Mouse (Mus musculus) myocyte (in vitro differentiated cells): Measurements from ENCODE around the gene Actl11. TPM values are rescaled to one million over a fixed set of nuclear protein-coding genes. Genes with fewer than 3 reads are reported as not detected.

Experiments
- H3K27me3 ChIP-seq: one replicate; pipeline ENCODE4 v1.6.1; 2011; ENCODE audit not compliant: control insufficient read depth, insufficient read depth, insufficient read length
- H3K36me3 ChIP-seq: one replicate; pipeline ENCODE4 v1.6.1; 2011; ENCODE audit not compliant: control insufficient read depth, insufficient read depth
- H3K4me2 ChIP-seq: one replicate; pipeline ENCODE4 v1.6.1; 2011; ENCODE audit warnings: low read depth, control low read depth
- H3K4me3 ChIP-seq: one replicate; pipeline ENCODE4 v1.5.1; 2011; ENCODE audit warnings: mild to moderate bottlenecking, control low read depth, moderate library complexity
- H3K79me2 ChIP-seq: one replicate; pipeline ENCODE4 v1.6.1; 2011; ENCODE audit not compliant: control insufficient read depth, insufficient read depth
- H3ac ChIP-seq: one replicate; pipeline ENCODE4 v1.6.1; 2011; ENCODE audit not compliant: control insufficient read depth, insufficient read length
- CEBPB ChIP-seq: IDR thresholded peaks from 2 replicates; pipeline ENCODE4 v1.6.1; 2011; ENCODE audit warnings: mild to moderate bottlenecking, moderate library complexity; ENCODE audit not compliant: poor library complexity, insufficient read depth, severe bottlenecking
- E2F4 ChIP-seq: IDR thresholded peaks from one replicate; pipeline ENCODE4 v1.6.1; 2011; ENCODE audit warnings: mild to moderate bottlenecking, control low read depth, moderate library complexity; ENCODE audit not compliant: insufficient read depth
- MAX ChIP-seq: IDR thresholded peaks from one replicate; pipeline ENCODE4 v1.6.1; 2011; ENCODE audit warnings: low read depth, mild to moderate bottlenecking, control low read depth
- MYOD1 ChIP-seq, 3 experiments: IDR thresholded peaks; one replicate each; pipeline ENCODE4 v1.6.1; 2011; ENCODE audit warnings: control low read depth in 2 of 3, low read depth in 2 of 3, mild to moderate bottlenecking in 2 of 3, moderate library complexity in 1 of 3; ENCODE audit not compliant: insufficient read length in 2 of 3, control insufficient read depth in 1 of 3
- MYOG ChIP-seq, 3 experiments: IDR thresholded peaks; one replicate each; pipeline ENCODE4 v1.6.1; 2011; ENCODE audit warnings: control low read depth in 2 of 3, low read depth in 2 of 3, mild to moderate bottlenecking in 2 of 3; ENCODE audit not compliant: insufficient read length in 2 of 3, control insufficient read depth in 1 of 3, insufficient read depth in 1 of 3
- POLR2A ChIP-seq: IDR thresholded peaks from one replicate; pipeline ENCODE4 v1.6.1; 2011; ENCODE audit warnings: low read depth, mild to moderate bottlenecking, control low read depth, moderate library complexity; ENCODE audit not compliant: insufficient read length
- POLR2AphosphoS2 ChIP-seq: IDR thresholded peaks from one replicate; pipeline ENCODE4 v1.6.1; 2011; ENCODE audit warnings: low read depth, control low read depth; ENCODE audit not compliant: insufficient read length
- REST ChIP-seq: IDR thresholded peaks from one replicate; pipeline ENCODE4 v1.6.1; 2011; ENCODE audit warnings: mild to moderate bottlenecking, control low read depth, moderate library complexity; ENCODE audit not compliant: insufficient read depth, insufficient read length
- SRF ChIP-seq: IDR thresholded peaks from one replicate; pipeline ENCODE4 v1.6.1; 2011; ENCODE audit warnings: low read depth; ENCODE audit not compliant: control insufficient read depth, insufficient read length
- TCF12 ChIP-seq: IDR thresholded peaks from one replicate; pipeline ENCODE4 v1.6.1; 2011; ENCODE audit warnings: mild to moderate bottlenecking, control low read depth; ENCODE audit not compliant: poor library complexity, insufficient read depth, severe bottlenecking
- TCF3 ChIP-seq: IDR thresholded peaks from one replicate; pipeline ENCODE4 v1.6.1; 2011; ENCODE audit warnings: low read depth, control low read depth; ENCODE audit not compliant: insufficient read length
- USF1 ChIP-seq: IDR thresholded peaks from one replicate; pipeline ENCODE4 v1.6.1; 2011; ENCODE audit warnings: low read depth, mild to moderate bottlenecking, control low read depth, moderate library complexity
- polyA plus RNA-seq: library from polyadenylated mRNA; unstranded; fragments of >200 nt; fragmentation: generic; extraction: Trizol; gene quantifications from one replicate; pipeline ENCODE4 v1.2.1, GENCODE M21; 2012; ENCODE audit warnings: missing spikeins

Gene Actl11
- polyA plus RNA-seq, 1 experiment: not detected

DNA sequence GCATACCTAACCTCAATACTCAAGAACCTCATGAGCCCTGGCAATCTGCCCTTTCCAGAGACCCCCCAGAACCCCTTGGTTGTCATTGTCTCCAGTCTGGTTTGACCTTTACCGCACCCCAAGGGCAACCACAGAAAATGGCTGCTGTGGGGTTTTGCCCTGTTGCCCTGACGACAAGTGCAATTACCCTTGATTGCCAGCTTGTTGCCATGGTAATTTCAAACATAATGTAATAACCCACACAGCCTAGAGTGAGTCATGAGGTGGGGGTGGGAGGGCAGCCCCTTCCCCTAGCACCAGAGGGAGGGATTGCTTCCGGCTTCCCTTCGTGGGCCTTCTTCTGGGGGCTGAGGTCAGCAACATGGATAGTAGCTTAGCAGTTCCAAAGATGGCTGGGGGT lies 4.0 kb downstream of the Actl11 start:
- Histone ChIP-seq H3ac (no peak overlapping the region), H3K4me3 (no peak overlapping the region), H3K79me2 (no peaks in the 10 kb centered on the region), H3K4me2 (no peak overlapping the region), H3K27me3 (peaks cover 32% of the 10 kb centered on the region), H3K36me3 (no peaks in the 10 kb centered on the region)
- TF ChIP-seq POLR2AphosphoS2 (no peak), MYOG (IDR thresholded peaks at IDR 0.05; ENCODE audit: control insufficient read depth in 1 of 3, insufficient read depth in 1 of 3, insufficient read length in 2 of 3, low read depth in 2 of 3) (no peak), MYOD1 (IDR thresholded peaks at IDR 0.05; ENCODE audit: control insufficient read depth in 1 of 3, insufficient read length in 2 of 3, low read depth in 2 of 3) (no peak), USF1 (no peak), TCF12 (no peak), SRF (no peak), POLR2A (no peak), TCF3 (no peak), MAX (no peak), CEBPB (no peak), E2F4 (no peak), REST (no peak)

DNA sequence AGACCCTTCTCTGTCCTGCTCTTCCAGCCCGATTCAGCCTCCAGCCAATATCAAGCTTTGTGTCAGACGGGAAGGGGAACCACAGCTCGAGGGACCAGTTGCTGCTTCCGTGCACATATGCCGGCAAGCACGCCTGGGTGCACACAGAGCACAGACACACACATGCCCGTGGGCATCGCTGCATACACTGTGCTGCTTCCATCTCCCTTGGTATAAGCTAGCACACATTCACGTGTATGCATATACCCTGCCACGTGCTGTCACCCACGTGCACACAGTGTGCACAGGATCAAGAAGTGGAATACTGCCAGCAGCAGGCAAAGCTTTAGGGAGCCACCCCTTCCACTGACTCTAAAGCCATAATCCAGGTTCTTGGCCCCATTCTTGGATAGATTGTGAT lies 5.9 kb downstream of the Actl11 start:
- Histone ChIP-seq H3K79me2 (no peaks in the 10 kb centered on the region), H3K27me3 (peaks cover 42% of the 10 kb centered on the region), H3K4me2 (no peak overlapping the region), H3ac (no peak overlapping the region), H3K4me3 (no peak overlapping the region), H3K36me3 (no peaks in the 10 kb centered on the region)
- TF ChIP-seq USF1 (no peak), POLR2A (no peak), SRF (no peak), REST (no peak), TCF12 (no peak)

DNA sequence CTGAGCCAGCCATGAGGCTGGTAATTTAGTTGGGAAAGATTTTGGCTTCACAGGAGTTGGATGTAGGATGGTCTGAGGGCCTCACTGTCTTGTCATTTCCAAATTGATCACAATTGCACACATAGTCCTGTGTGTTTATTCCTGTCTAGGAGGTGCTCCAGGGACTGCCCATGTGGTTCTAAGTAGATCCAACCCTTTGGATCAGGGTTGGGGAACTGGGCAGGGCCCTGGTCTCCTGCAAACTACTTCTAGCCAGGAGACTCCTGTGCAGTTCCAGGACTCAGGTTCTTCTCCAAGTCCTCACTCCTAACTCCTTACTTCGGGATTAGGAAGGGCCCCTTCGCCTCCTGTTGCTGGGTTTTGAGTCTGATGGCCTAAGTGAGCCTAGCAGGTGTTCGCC lies 7.1 kb downstream of the Actl11 start, which contains the start of gene Camkv:
TSS of gene Camkv (plus strand) at position 301 of the 400 bp plus-strand sequence.
- no peak for TF ChIP-seq MAX
- TF ChIP-seq POLR2A: no peak
- TF ChIP-seq TCF12: no peak
- TF ChIP-seq E2F4: no peak
- no peak for TF ChIP-seq POLR2AphosphoS2
- TF ChIP-seq MYOD1 (IDR thresholded peaks at IDR 0.05; ENCODE audit: control insufficient read depth in 1 of 3, insufficient read length in 2 of 3, low read depth in 2 of 3): no peak
- TF ChIP-seq SRF: no peak
- no peak for TF ChIP-seq REST
- no peak for TF ChIP-seq MYOG (IDR thresholded peaks at IDR 0.05; ENCODE audit: control insufficient read depth in 1 of 3, insufficient read depth in 1 of 3, insufficient read length in 2 of 3, low read depth in 2 of 3)
- TF ChIP-seq TCF3: no peak
- TF ChIP-seq USF1: no peak
- TF ChIP-seq CEBPB: no peak
- Histone ChIP-seq H3K27me3 (peaks cover 38% of the 10 kb centered on the region), H3K36me3 (no peaks in the 10 kb centered on the region), H3K4me2 (peak within 1 kb of the TSS; percentile 50), H3K4me3 (no peak within 1 kb of the TSS), H3ac (no peak within 1 kb of the TSS), H3K79me2 (no peaks in the 10 kb centered on the region)

DNA sequence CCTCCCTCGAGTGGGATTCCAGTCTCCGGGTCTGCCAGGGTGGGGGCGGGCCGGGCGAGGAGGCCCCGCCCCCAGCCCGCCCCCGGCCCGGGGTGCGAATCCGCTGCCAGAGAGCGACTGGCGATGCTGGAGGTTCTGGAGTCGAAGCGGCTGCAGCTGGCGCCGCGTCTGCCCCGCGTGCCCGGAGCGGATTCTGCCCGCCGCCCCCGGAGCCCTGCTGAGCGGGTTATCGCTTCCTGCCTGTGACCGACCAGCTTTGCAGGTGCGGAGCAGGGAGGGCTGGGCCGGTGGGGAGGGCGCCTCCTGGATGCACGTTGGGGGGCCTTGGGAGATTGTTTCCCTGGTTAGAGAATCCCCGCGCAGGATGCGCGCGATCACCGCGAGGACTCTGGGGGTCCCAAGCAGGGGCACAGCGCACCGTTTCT lies 7.5 kb downstream of the Actl11 start:
- no peaks in the 10 kb centered on the region for H3K36me3 ChIP-seq
- H3K4me2 ChIP-seq: peak overlapping the region; percentile 50
- H3ac ChIP-seq: no peak overlapping the region
- no peaks in the 10 kb centered on the region for H3K79me2 ChIP-seq
- TF ChIP-seq MYOD1 (IDR thresholded peaks at IDR 0.05; ENCODE audit: control insufficient read depth in 1 of 3, insufficient read length in 2 of 3, low read depth in 2 of 3): peak in 1 of 3 experiments; percentile 10
- TF ChIP-seq TCF3: no peak
- no peak for TF ChIP-seq POLR2AphosphoS2
- H3K27me3 ChIP-seq: peaks cover 38% of the 10 kb centered on the region
- no peak overlapping the region for H3K4me3 ChIP-seq

DNA sequence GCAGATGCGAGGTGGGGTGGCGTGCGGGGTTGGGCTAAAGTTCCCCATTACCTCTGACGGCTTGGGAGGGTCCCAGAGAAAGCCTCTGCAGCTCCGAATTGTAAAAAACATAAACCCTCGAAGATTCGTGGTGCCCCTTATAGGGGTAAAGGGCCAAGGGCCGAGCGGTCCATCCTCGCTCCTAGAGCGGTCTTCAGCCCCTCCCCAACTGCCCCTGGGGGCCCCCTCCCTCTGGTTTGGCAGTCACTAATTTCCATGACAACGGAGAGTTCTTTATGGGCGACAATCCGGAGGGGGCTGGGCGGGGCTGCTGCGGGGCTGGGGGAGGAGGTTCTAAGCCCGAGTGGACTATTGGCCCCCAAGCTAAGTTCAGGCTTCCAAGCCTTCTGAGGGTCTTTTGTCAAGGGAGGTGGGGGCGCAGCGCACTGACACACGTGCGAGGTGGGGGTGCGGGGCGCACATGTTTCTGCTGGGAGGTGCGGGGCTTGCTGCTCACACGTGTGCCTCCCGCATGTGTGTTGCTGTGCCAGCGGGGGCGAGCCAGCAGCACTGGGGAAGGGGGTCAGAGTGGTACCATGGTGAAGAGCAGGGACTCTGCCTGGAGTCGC lies 8.1 kb downstream of the Actl11 start:
- TF ChIP-seq SRF (no peak), TCF3 (no peak), CEBPB (no peak), USF1 (no peak), MYOG (IDR thresholded peaks at IDR 0.05; ENCODE audit: control insufficient read depth in 1 of 3, insufficient read depth in 1 of 3, insufficient read length in 2 of 3, low read depth in 2 of 3) (no peak), MYOD1 (IDR thresholded peaks at IDR 0.05; ENCODE audit: control insufficient read depth in 1 of 3, insufficient read length in 2 of 3, low read depth in 2 of 3) (no peak), POLR2AphosphoS2 (no peak), E2F4 (no peak), TCF12 (no peak), MAX (no peak), POLR2A (no peak), REST (no peak)
- H3ac ChIP-seq: no peak overlapping the region
- peaks cover 38% of the 10 kb centered on the region for H3K27me3 ChIP-seq
- H3K79me2 ChIP-seq: no peaks in the 10 kb centered on the region
- H3K4me2 ChIP-seq: peak overlapping the region; percentile 50
- H3K4me3 ChIP-seq: no peak overlapping the region
- H3K36me3 ChIP-seq: no peaks in the 10 kb centered on the region
